Mouse (Mus musculus): ENCODE results near the gene Tmem161a.

Gene Tmem161a

GRCm38 (mm10) chr8:70172043-70172681 lies at the start of gene Tmem161a:
Tmem161a (plus strand) TSS chr8:70172356.
- peak; percentile 88 to 91 for DNase-seq (ENCODE audit: low spot score in 2 of 2)

GRCm38 (mm10) chr8:70122863-70123262 lies 49.3 kb upstream of the Tmem161a start:
- no peak for DNase-seq (ENCODE audit: low spot score in 2 of 2)

- no peak for DNase-seq (ENCODE audit: low spot score in 2 of 2)
Observed at GRCm38 (mm10) chr8:70124992-70125391, 47.2 kb upstream of the Tmem161a start.

- DNase-seq (ENCODE audit: low spot score in 2 of 2) = no peak
Observed at GRCm38 (mm10) chr8:70128435-70128834, 43.7 kb upstream of the Tmem161a start.

- no peak for DNase-seq (ENCODE audit: low spot score in 2 of 2)
Observed at GRCm38 (mm10) chr8:70129309-70129952, 42.7 kb upstream of the Tmem161a start.

GRCm38 (mm10) chr8:70130066-70130465 lies 42.1 kb upstream of the Tmem161a start:
- DNase-seq (ENCODE audit: low spot score in 2 of 2) = no peak

- peak; percentile 82 to 92 for DNase-seq (ENCODE audit: low spot score in 2 of 2)
Observed at GRCm38 (mm10) chr8:70131166-70131883, 40.8 kb upstream of the Tmem161a start, which contains the start of gene Nr2c2ap. Nr2c2ap (plus strand) TSS chr8:70131333.

- no peak for DNase-seq (ENCODE audit: low spot score in 2 of 2)
Observed at GRCm38 (mm10) chr8:70134086-70134485, 38.1 kb upstream of the Tmem161a start.

- no peak for DNase-seq (ENCODE audit: low spot score in 2 of 2)
Observed at GRCm38 (mm10) chr8:70134931-70135330, 37.2 kb upstream of the Tmem161a start.

- DNase-seq (ENCODE audit: low spot score in 2 of 2) = no peak
Observed at GRCm38 (mm10) chr8:70136591-70136990, 35.6 kb upstream of the Tmem161a start.

- DNase-seq (ENCODE audit: low spot score in 2 of 2) = no peak
Observed at GRCm38 (mm10) chr8:70137890-70138289, 34.3 kb upstream of the Tmem161a start.

- peak; percentile 99 for DNase-seq (ENCODE audit: low spot score in 2 of 2)
Observed at GRCm38 (mm10) chr8:70139026-70139857, 32.9 kb upstream of the Tmem161a start, which contains the start of the genes Rfxank, Borcs8 and Mef2b. Rfxank (minus strand) TSS chr8:70139154. Borcs8 (plus strand) TSS chr8:70139499. Mef2b (plus strand) TSS chr8:70139711.

GRCm38 (mm10) chr8:70139981-70140380 lies 32.2 kb upstream of the Tmem161a start:
- DNase-seq (ENCODE audit: low spot score in 2 of 2) = no peak

GRCm38 (mm10) chr8:70147678-70148607 lies 24.2 kb upstream of the Tmem161a start:
- no peak for DNase-seq (ENCODE audit: low spot score in 2 of 2)

GRCm38 (mm10) chr8:70150158-70150557 lies 22.0 kb upstream of the Tmem161a start:
- no peak for DNase-seq (ENCODE audit: low spot score in 2 of 2)

GRCm38 (mm10) chr8:70152537-70153257 lies 19.5 kb upstream of the Tmem161a start:
- peak; percentile 80 to 89 for DNase-seq (ENCODE audit: low spot score in 2 of 2)

- no peak for DNase-seq (ENCODE audit: low spot score in 2 of 2)
Observed at GRCm38 (mm10) chr8:70157240-70157800, 14.8 kb upstream of the Tmem161a start.

- peak; percentile 79 to 85 for DNase-seq (ENCODE audit: low spot score in 2 of 2)
Observed at GRCm38 (mm10) chr8:70158069-70158853, 13.9 kb upstream of the Tmem161a start.

GRCm38 (mm10) chr8:70159211-70159610 lies 12.9 kb upstream of the Tmem161a start:
- DNase-seq (ENCODE audit: low spot score in 2 of 2) = no peak

Data from spleen, postnatal 4 days (tissue).